In genomic region chr17:29321765-29322602, GRCm38 (mm10) we compare ENCODE assay signal across 9 mouse cellular contexts. TPM values are rescaled to one million over a fixed set of nuclear protein-coding genes. Genes with fewer than 3 reads are reported as not detected.
DNase-seq lines count a peak whose midpoint lies in the region; ATAC-seq and TF ChIP-seq lines count a peak whose summit lies in the region.
"Had no signal": no experiment of that assay in that cellular context is flagged by ENCODE, and none has a peak within 500 bp of the region (broad histone marks: within the 10 kb centered on the region; RNA-seq: fewer than 3 reads in every experiment).

No protein-coding gene starts in this region.

- no peaks in the 10 kb centered on the region for H3K9me3 ChIP-seq in lung, embryonic 15.5 days
- H3K9me3 ChIP-seq in limb, embryonic 11.5 days (ENCODE audit: control insufficient read depth, low read length): no peaks in the 10 kb centered on the region
- H3K9me3 ChIP-seq in stomach, embryonic 14.5 days (ENCODE audit: control insufficient read depth, low read depth, low read length): no peaks in the 10 kb centered on the region

- WGBS in lung, embryonic 15.5 days: 22% methylated on average over 41 of the region's 41 CpGs
- WGBS in limb, embryonic 11.5 days: 9% methylated on average over 41 of the region's 41 CpGs
- 23% methylated on average over 41 of the region's 41 CpGs for WGBS in stomach, embryonic 14.5 days

- H3K4me2 ChIP-seq in lung, embryonic 15.5 days: peak overlapping the region; percentile 48
- peak overlapping the region; percentile 29; the same call in 1 of the 2 replicates for H3K4me2 ChIP-seq in limb, embryonic 11.5 days (ENCODE audit: low read depth, severe bottlenecking)
- peak overlapping the region; percentile 8; the same call in 1 of the 2 replicates for H3K4me2 ChIP-seq in stomach, embryonic 14.5 days (replicated peaks; ENCODE audit: low read depth, low read length)

- peak; percentile 21; the same call in 1 of the 2 replicates for ATAC-seq in lung, embryonic 15.5 days (ENCODE audit: borderline replicate concordance, extremely low read depth, low FRiP score, low TSS enrichment)
- ATAC-seq in limb, embryonic 11.5 days (ENCODE audit: insufficient number of reproducible peaks, low FRiP score, low TSS enrichment, low read depth): no peak; the same call in 1 of the 2 replicates
- 0 out of 2 replicates have a peak, but pooled peaks have one; percentile 5 for ATAC-seq in stomach, embryonic 14.5 days (ENCODE audit: insufficient number of reproducible peaks, insufficient read depth, low FRiP score, low read depth)

- TF ChIP-seq CTCF in gastrocnemius, adult 2 months (IDR thresholded peaks at IDR 0.05): no peak

- no peaks in the 10 kb centered on the region for H3K36me3 ChIP-seq in lung, embryonic 15.5 days
- no peaks in the 10 kb centered on the region for H3K36me3 ChIP-seq in limb, embryonic 11.5 days (ENCODE audit: control insufficient read depth, insufficient read depth, low read length)
- no peaks in the 10 kb centered on the region for H3K36me3 ChIP-seq in stomach, embryonic 14.5 days (ENCODE audit: control insufficient read depth, insufficient read depth, low read length)

- H3K4me1 ChIP-seq in lung, embryonic 15.5 days: peaks cover 13% of the 10 kb centered on the region
- peaks cover 8% of the 10 kb centered on the region for H3K4me1 ChIP-seq in limb, embryonic 11.5 days (ENCODE audit: control insufficient read depth, insufficient read depth, low read length)
- H3K4me1 ChIP-seq in stomach, embryonic 14.5 days (ENCODE audit: control insufficient read depth, insufficient read depth, low read length): peaks cover 7% of the 10 kb centered on the region; the same call in 1 of the 2 replicates

- no peak for DNase-seq in gastrocnemius, adult 2 months
- no peak for DNase-seq in gastrocnemius, postnatal 10 days
- DNase-seq in lung, postnatal 36 days: no peak
- peak; percentile 52 for DNase-seq in limb, embryonic 11.5 days (ENCODE audit: low spot score)
- DNase-seq in frontal cortex, postnatal 25 days (ENCODE audit: low spot score in 2 of 2): no peak
- no peak for DNase-seq in thymus, postnatal 36 days
- DNase-seq: cerebellum, adult 11-12 months had no signal

- no peak overlapping the region for H3K27ac ChIP-seq in gastrocnemius, adult 2 months
- no peak overlapping the region for H3K27ac ChIP-seq in lung, embryonic 15.5 days
- H3K27ac ChIP-seq in limb, embryonic 11.5 days (replicated peaks; ENCODE audit: low read depth, low read length): no peak overlapping the region
- no peak overlapping the region for H3K27ac ChIP-seq in stomach, embryonic 14.5 days (ENCODE audit: low read length)

- H3K4me3 ChIP-seq in gastrocnemius, adult 2 months: peak overlapping the region; percentile 60
- peak overlapping the region; percentile 14 for H3K4me3 ChIP-seq in lung, embryonic 15.5 days
- H3K4me3 ChIP-seq in limb, embryonic 11.5 days (ENCODE audit: low read depth, low read length): peak overlapping the region; percentile 5; the same call in 1 of the 2 replicates
- peak overlapping the region; percentile 2; the same call in 1 of the 2 replicates for H3K4me3 ChIP-seq in stomach, embryonic 14.5 days (ENCODE audit: low read depth, low read length)

- H3K9ac ChIP-seq in lung, embryonic 15.5 days: no peak overlapping the region; the same call in 1 of the 2 replicates
- H3K9ac ChIP-seq in limb, embryonic 11.5 days (ENCODE audit: low read length): no peak overlapping the region; the same call in 1 of the 2 replicates
- no peak overlapping the region for H3K9ac ChIP-seq in stomach, embryonic 14.5 days (replicated peaks; ENCODE audit: low read depth, low read length)

- H3K27me3 ChIP-seq in lung, embryonic 15.5 days: peaks cover 40% of the 10 kb centered on the region
- peaks cover 29% of the 10 kb centered on the region for H3K27me3 ChIP-seq in limb, embryonic 11.5 days (ENCODE audit: control insufficient read depth, insufficient read depth, low read length)
- H3K27me3 ChIP-seq in stomach, embryonic 14.5 days (ENCODE audit: control insufficient read depth, insufficient read depth, low read length): no peaks in the 10 kb centered on the region

- intact Hi-C loops in gastrocnemius, adult 2 months (cut with DNase I): no loop called here

RNA-seq across cellular contexts. Expression of gene Pi16, which starts 4.5 kb away (rescaled TPM):
- 10 to 100 TPM; 21.9 to 52.6 TPM for total RNA-seq in gastrocnemius, adult 2 months (2021)
- total RNA-seq in gastrocnemius, postnatal 10 days (2021): 10 to 100 TPM; 38.8 to 45.1 TPM
- 1.9 and 2.4 TPM in 2 replicates for polyA plus RNA-seq in lung, embryonic 15.5 days (2015; fragmentation: Nextera tagmentation; extraction: Ambion mirVana)
- 0.19 and 0.21 TPM in 2 replicates for polyA plus RNA-seq in limb, embryonic 11.5 days (2014; fragmentation: Nextera tagmentation; extraction: Ambion mirVana)
- 0.13 and 0.41 TPM in 2 replicates for polyA plus RNA-seq in stomach, embryonic 14.5 days (2014; fragmentation: Nextera tagmentation; extraction: Ambion mirVana)

RNA-seq across cellular contexts. Expression of gene Mtch1, which starts 25.8 kb away (rescaled TPM):
- total RNA-seq in gastrocnemius, adult 2 months (2021): 100 to 1,000 TPM in 1 of 2 experiments, 10 to 100 TPM in 1; 78.5 to 109 TPM
- total RNA-seq in gastrocnemius, postnatal 10 days (2021): 100 to 1,000 TPM; 197 to 221 TPM
- polyA plus RNA-seq in lung, embryonic 15.5 days (2015; fragmentation: Nextera tagmentation; extraction: Ambion mirVana): 341 and 343 TPM in 2 replicates
- 318 and 321 TPM in 2 replicates for polyA plus RNA-seq in limb, embryonic 11.5 days (2014; fragmentation: Nextera tagmentation; extraction: Ambion mirVana)
- polyA plus RNA-seq in stomach, embryonic 14.5 days (2014; fragmentation: Nextera tagmentation; extraction: Ambion mirVana): 287 and 333 TPM in 2 replicates

RNA-seq across cellular contexts. Expression of gene Fgd2, which starts 38.7 kb away (rescaled TPM):
- total RNA-seq in gastrocnemius, adult 2 months (2021): 1 to 10 TPM in 1 of 2 experiments, under 1 TPM in 1; 0.74 to 1.1 TPM
- total RNA-seq in gastrocnemius, postnatal 10 days (2021): 1 to 10 TPM; 3.5 to 3.9 TPM
- 19.1 and 21.7 TPM in 2 replicates for polyA plus RNA-seq in lung, embryonic 15.5 days (2015; fragmentation: Nextera tagmentation; extraction: Ambion mirVana)
- 3.2 and 4.2 TPM in 2 replicates for polyA plus RNA-seq in limb, embryonic 11.5 days (2014; fragmentation: Nextera tagmentation; extraction: Ambion mirVana)
- 8.4 and 11.5 TPM in 2 replicates for polyA plus RNA-seq in stomach, embryonic 14.5 days (2014; fragmentation: Nextera tagmentation; extraction: Ambion mirVana)

RNA-seq across cellular contexts. Expression of gene BC004004, which starts 53.4 kb away (rescaled TPM):
- 100 to 1,000 TPM; 110 to 121 TPM for total RNA-seq in gastrocnemius, adult 2 months (2021)
- 100 to 1,000 TPM; 115 to 118 TPM for total RNA-seq in gastrocnemius, postnatal 10 days (2021)
- polyA plus RNA-seq in lung, embryonic 15.5 days (2015; fragmentation: Nextera tagmentation; extraction: Ambion mirVana): 79.2 and 83.2 TPM in 2 replicates
- polyA plus RNA-seq in limb, embryonic 11.5 days (2014; fragmentation: Nextera tagmentation; extraction: Ambion mirVana): 50.0 and 51.5 TPM in 2 replicates
- polyA plus RNA-seq in stomach, embryonic 14.5 days (2014; fragmentation: Nextera tagmentation; extraction: Ambion mirVana): 79.5 and 80.8 TPM in 2 replicates

RNA-seq across cellular contexts. Expression of gene Ppil1, which starts 58.0 kb away (rescaled TPM):
- total RNA-seq in gastrocnemius, adult 2 months (2021): 1 to 10 TPM; 5.1 to 7.3 TPM
- 10 to 100 TPM; 11.4 to 12.4 TPM for total RNA-seq in gastrocnemius, postnatal 10 days (2021)
- 169 and 174 TPM in 2 replicates for polyA plus RNA-seq in lung, embryonic 15.5 days (2015; fragmentation: Nextera tagmentation; extraction: Ambion mirVana)
- 201 and 206 TPM in 2 replicates for polyA plus RNA-seq in limb, embryonic 11.5 days (2014; fragmentation: Nextera tagmentation; extraction: Ambion mirVana)
- polyA plus RNA-seq in stomach, embryonic 14.5 days (2014; fragmentation: Nextera tagmentation; extraction: Ambion mirVana): 134 and 137 TPM in 2 replicates

Comparison
In these comparisons a context has a peak if more than half of its experiments do, and no peak if none do; other contexts are left out.
1. H3K4me3 ChIP-seq: peak in every context shown above with its lines; median percentile 60 in gastrocnemius, adult 2 months; 14 in lung, embryonic 15.5 days; 5 in limb, embryonic 11.5 days; 2 in stomach, embryonic 14.5 days.